Comparison of ENCODE assay signal across 8 mouse cellular contexts in the genomic region with DNA sequence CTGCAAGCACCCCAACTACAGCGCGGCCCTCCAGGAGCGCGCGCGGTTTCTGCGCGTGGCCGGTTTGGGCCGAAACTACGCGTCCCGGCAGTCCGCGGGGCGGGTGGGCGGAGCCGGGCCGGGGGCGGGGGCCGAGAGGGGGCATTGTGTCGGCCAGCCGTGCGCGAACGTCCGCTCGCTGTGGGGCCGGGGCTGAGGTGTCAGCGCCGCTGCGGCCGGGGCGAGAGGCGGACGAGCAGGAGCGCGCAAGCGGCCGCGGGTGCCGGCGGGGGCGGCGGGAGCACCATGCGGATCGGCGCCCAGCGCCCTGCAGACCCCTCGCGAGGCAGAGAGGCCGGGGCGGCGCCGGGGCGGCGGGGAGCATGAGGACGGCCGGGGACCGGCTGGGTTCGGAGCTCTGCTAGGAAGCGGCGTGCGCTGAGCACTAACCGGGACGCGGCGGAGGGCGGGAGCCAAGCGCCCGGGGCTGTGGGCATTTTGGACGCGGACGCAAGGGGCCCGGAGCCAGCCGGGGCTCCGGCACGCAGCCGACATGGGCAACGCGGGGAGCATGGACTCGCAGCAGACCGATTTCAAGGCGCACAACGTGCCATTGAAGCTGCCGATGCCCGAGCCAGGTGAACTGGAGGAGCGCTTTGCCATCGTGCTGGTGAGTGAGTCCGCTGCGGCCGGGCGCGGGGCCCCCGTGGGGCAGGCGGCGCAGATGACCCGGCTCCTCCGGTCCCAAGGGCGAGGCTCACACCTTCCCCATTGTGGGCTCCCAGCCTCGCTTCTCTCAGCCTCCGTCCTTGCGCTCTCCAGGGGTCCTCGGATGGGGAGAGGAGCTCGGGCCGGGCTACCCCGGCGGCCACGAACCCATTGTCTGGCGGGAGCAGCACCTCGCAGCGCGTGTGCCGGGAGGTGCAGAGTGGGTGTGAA. TPM values are rescaled to one million over a fixed set of nuclear protein-coding genes. Genes with fewer than 3 reads are reported as not detected.
A peak's percentile ranks its signal among the peaks of the same experiment; 100 is the strongest.
DNase-seq lines count a peak whose midpoint lies in the region.

Fmnl2 (plus strand) TSS at position 250 of the 918 bp plus-strand sequence.

- no peak within 1 kb of the TSS for H3K27ac ChIP-seq in macrophage

- H3K4me3 ChIP-seq in macrophage (ENCODE audit: inconsistent target), result peak within 1 kb of the TSS; percentile 28

- no peaks in the 10 kb centered on the region for H3K36me3 ChIP-seq in macrophage (ENCODE audit: inconsistent target)

- 1% methylated on average over 107 of the region's 114 CpGs for WGBS in macrophage (ENCODE audit: missing documents)

- peak; percentile 85 for DNase-seq in adrenal gland, adult 18-20 months (ENCODE audit: low spot score in 2 of 2)
- peak; percentile 87 for DNase-seq in embryo, embryonic 10 days (ENCODE audit: low spot score)
- peak; percentile 84 for DNase-seq in gastrocnemius, postnatal 25 days
- peak; percentile 8 for DNase-seq in induced T-regulatory cell, adult 2 months (ENCODE audit: low read depth)
- peak; percentile 48 to 56 for DNase-seq in left cerebral cortex, adult 8-10 months (ENCODE audit: low spot score in 2 of 2)
- DNase-seq in right cerebral cortex, postnatal 14 days, result peak; percentile 77
- DNase-seq in urinary bladder, postnatal 36 days (ENCODE audit: low spot score in 2 of 2), result peak; percentile 49 to 73

- no peaks in the 10 kb centered on the region for H3K79me2 ChIP-seq in macrophage (ENCODE audit: inconsistent target)

RNA-seq across cellular contexts. Expression of gene Fmnl2, which starts in this region (rescaled TPM):
- total RNA-seq in adrenal gland, adult 18-20 months (2021), result 10 to 100 TPM; 19.8 to 31.1 TPM
- 1 to 10 TPM; 6.2 to 6.8 TPM for total RNA-seq in gastrocnemius, postnatal 25 days (2021)
- 10 to 100 TPM; 39.5 to 42.3 (median 41.1) TPM for total RNA-seq in left cerebral cortex, adult 8-10 months (2022)
- total RNA-seq in macrophage (2018; cell fraction: chromatin; rRNA removed), result 10 to 100 TPM in 11 of 26 experiments, 1 to 10 TPM in 15; 3.3 to 75.7 (median 9.0) TPM
- total RNA-seq in macrophage (2018; cell fraction: cytosol; rRNA removed), result 1 to 10 TPM; 1.5 to 7.5 (median 3.7) TPM
- 10 to 100 TPM in 7 of 26 experiments, 1 to 10 TPM in 19; 3.7 to 38.9 (median 8.1) TPM for total RNA-seq in macrophage (2018; cell fraction: nucleus; rRNA removed)
- 4.0 to 6.5 TPM (median 6.1 TPM) in 3 replicates for polyA plus RNA-seq in macrophage (2018)

Comparison
In these comparisons a context has a peak if more than half of its experiments do, and no peak if none do; other contexts are left out.
1. DNase-seq: peak in every context shown above with its lines; median percentile 87 in embryo, embryonic 10 days; 85 in adrenal gland, adult 18-20 months; 84 in gastrocnemius, postnatal 25 days; 77 in right cerebral cortex, postnatal 14 days; 61 in urinary bladder, postnatal 36 days; 52 in left cerebral cortex, adult 8-10 months; 8 in induced T-regulatory cell, adult 2 months.